Mouse (Mus musculus): ENCODE data around the gene Lgr6. TPM values are rescaled to one million over a fixed set of nuclear protein-coding genes. Genes with fewer than 3 reads are reported as not detected.

The Lgr6 gene
- polyA plus RNA-seq, 1 experiment = 0.18 TPM

DNA sequence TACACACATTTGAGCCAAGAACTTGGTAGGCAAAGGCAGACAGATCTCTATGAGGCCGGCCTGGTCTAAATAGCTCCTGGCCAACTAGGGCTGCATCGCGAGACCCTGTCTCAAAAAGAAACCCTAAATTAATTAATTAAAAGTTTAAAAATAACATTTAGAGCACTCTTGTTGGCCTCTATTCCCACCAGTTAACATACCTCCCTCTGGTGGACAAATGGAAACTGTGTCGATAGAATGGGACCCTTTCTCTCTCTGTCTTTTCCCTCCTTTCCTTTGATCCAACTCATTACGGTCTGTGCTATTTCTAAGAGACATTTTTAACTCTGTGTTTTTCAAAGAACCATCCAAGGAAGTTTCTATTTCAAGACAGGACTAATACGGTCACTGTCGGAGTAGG lies 144.4 kb downstream of the Lgr6 start:
- DNase-seq (ENCODE audit: low read depth) = no peak

DNA sequence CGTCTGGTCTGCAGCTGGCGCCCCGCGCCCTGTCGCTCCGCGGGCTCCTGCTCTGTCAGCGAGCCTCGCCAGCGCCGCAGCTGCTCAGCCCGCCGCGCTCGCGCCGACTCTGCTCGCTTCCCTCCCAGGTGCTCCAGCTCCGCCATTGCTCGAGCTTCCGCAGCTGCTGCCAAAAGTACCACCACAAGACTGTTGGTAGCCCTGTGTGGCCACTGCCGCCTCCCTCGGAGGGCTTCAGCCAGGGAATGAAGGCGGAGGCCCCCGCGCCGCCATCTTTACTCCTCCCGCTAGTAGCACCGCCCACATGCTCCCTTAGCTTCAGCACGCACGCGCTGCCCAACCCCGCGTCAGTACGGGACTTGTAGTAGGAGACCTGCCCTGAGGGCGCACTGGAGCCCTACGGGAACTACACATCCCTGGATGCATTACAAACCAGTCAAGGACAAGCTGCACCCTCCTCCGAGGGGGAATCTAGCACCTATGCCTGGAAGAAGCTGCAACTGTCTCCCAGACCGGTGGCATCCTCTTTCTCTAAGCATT lies 149.4 kb downstream of the Lgr6 start, which contains the start of gene Ppp1r12b:
Ppp1r12b (minus strand) TSS at position 306 of the 540 bp plus-strand sequence.
- peak; percentile 64 for DNase-seq (ENCODE audit: low read depth)

DNA sequence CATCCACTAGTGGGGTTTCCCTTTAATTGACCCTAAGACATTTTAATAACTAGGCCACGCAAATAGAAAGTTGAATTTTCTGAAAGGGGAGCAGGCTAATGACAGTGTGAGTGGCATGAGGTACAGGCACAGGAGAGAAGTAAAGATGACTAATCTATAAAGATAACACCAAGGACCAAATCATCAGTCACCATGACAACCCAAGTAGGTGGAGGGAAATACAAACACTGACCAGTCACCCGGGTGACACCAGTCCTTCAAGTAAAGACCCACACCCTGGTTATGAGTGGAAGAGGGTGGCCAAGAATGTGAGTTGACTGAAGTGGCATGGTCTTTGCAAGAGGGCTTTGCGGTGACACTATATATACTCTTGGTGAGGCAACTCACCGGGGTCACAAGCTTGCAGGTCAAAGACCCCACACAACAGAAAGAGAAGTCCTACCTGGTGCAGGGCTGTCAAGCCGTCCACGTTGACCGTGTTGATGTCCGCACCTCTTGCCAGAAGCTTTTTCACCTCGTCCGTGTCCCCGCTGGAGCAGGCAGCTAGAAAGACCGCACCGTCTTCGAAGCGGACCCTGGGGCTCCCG lies 149.9 kb downstream of the Lgr6 start:
- no peak for DNase-seq (ENCODE audit: low read depth)

DNA sequence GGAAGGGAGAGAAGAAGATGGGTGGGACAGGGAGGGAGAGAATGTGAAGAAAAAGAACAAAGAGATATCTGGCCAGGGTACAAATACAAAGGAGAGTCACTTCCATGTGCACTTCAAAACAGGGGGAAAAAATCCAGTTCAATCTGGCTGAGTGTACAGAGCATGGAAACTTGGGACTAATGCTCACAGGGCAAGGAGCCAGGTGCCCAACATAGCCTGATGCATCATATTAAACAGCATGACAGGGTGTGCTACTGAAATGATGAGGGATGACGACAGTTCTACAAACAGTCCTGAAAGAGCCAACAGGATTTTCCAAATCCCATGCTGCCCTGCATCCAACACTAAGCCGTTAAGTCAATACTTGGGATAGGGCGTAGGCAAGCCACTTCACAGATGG lies 155.1 kb downstream of the Lgr6 start:
- no peak for DNase-seq (ENCODE audit: low read depth)

DNA sequence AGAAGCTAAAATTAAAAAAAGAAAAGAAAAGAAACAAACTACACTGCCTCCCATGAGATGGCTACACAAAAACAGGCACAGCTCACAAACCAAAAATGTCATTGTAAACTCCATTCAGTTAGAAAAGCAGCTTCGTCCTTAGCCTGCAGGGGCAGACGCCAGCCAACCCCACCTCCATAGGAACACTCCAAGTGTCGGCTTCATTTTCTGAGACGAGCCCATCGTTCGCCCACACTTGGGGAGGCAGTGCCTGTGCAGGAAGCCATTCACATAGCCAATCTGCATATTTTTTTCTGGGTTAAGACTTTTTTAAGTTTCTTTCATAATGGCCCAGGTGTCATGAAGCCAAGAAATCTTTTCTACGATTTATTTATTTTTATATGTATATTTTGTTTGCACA lies 157.5 kb downstream of the Lgr6 start:
- DNase-seq (ENCODE audit: low read depth) = no peak

DNA sequence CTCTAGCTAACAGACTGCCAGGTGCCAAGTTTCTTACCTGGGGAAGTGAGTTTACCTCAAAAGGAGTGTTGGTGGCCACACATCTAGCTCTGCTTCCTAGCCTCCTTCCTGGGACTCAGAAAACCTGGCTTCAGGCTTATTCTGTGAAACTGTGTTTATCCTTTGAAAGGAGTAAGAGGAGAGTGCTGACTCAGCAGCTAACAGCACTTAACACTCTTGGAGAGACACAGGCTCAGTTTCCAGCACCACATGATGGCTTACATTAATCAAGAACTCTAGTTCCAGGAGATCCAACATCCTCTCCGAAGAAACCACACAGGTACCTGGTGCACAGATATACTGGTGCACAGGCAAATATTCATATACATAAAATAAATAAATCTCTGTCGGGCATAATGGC lies 162.2 kb downstream of the Lgr6 start:
- no peak for DNase-seq (ENCODE audit: low read depth)

DNA sequence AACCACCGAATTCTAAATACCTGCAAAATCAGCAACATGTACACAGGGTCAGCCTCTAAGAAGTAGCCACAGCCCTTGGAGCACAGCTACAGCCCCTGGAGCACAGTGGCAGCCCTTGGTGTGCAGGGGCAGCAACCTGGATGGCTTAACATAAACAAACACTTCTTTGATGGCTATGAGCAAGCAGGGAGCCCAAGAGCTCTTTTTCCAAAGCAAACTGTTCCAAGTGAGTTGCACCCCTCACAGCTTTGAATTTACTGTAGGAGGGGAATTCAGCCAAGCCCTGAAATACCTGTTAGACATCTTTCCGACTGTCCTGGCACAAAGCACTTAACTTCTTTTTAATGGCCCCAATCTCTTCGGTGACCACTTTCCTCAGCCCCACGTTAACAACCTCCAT lies 164.2 kb downstream of the Lgr6 start:
- DNase-seq (ENCODE audit: low read depth) = no peak

DNA sequence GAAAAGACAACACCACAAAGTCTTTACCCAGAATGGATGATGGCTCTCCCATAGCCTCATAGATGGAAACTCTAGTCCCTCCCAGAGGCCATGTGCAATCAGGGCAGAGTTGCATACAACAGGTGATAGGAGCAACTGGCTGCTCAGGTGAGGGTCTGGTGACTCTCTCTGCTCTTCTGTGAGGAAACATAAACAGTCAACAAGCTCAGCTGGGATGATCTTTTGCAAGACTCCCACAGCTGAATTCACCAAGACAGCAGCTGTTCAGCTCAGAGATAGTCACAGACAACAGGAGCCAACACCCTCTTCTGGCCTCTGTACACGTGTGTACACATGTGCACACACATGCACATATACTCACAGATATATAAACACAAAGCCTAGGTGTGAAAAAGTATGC lies 166.8 kb downstream of the Lgr6 start:
- DNase-seq (ENCODE audit: low read depth) = no peak

DNA sequence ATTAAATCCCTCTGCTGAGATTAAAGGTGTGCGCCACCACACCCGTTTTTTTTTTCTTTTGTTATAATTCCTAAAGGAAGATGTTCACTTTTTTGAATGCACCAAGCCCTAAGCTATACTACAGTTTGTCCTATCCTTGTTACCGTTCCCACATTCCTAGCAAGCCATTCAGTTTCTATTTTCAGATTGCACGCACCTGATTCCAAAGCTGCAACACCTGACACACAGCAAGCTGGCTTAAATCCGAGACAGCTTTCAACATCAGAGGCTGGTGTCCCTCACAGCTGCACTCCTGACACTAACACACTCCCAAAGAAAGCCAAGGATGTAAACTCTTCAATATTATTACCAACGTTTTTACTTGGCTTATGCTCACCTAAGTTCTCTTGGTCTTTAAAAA lies 168.7 kb downstream of the Lgr6 start:
- DNase-seq (ENCODE audit: low read depth) = no peak

Other genes starting within 250 kb of the Lgr6 start
- gene Ppp1r12b, start 149.3 kb downstream of the Lgr6 start, polyA plus RNA-seq (2012; rRNA removed) = 23.1 and 24.4 TPM in 2 replicates
- 0.95 and 1.3 TPM in 2 replicates for gene Ube2t, start 142.7 kb downstream of the Lgr6 start, polyA plus RNA-seq (2012; rRNA removed)
- 2.4 and 2.9 TPM in 2 replicates for gene Ptpn7, start 27.4 kb upstream of the Lgr6 start, polyA plus RNA-seq (2012; rRNA removed)
- 64.5 and 86.7 TPM in 2 replicates for gene Arl8a, start 41.5 kb upstream of the Lgr6 start, polyA plus RNA-seq (2012; rRNA removed)
- 1.00 and 1.5 TPM in 2 replicates for gene Gpr37l1, start 62.4 kb upstream of the Lgr6 start, polyA plus RNA-seq (2012; rRNA removed)
- 82.7 and 109 TPM in 2 replicates for gene Elf3, start 153.3 kb upstream of the Lgr6 start, polyA plus RNA-seq (2012; rRNA removed)
- 50.6 and 70.7 TPM in 2 replicates for gene Rnpep, start 178.8 kb upstream of the Lgr6 start, polyA plus RNA-seq (2012; rRNA removed)
- gene Timm17a, start 208.5 kb upstream of the Lgr6 start, polyA plus RNA-seq (2012; rRNA removed) = 82.7 and 105 TPM in 2 replicates
- gene Lmod1, start 219.5 kb upstream of the Lgr6 start, polyA plus RNA-seq (2012; rRNA removed) = 14.1 and 14.6 TPM in 2 replicates